Mouse (Mus musculus): ENCODE data around the gene Lmbr1l. TPM values are rescaled to one million over a fixed set of nuclear protein-coding genes. Genes with fewer than 3 reads are reported as not detected.

Lmbr1l gene
- polyA plus RNA-seq, 1 experiment from 2014 or later, result 22.5 TPM

- Histone ChIP-seq H3K4me1 (peaks cover 39% of the 10 kb centered on the region), H3K27me3 (no peaks in the 10 kb centered on the region), H3K4me3 (peak within 1 kb of the TSS; percentile 98), H3K27ac (peak within 1 kb of the TSS; percentile 99), H3K9ac (peak within 1 kb of the TSS; percentile 99), H3K4me2 (replicated peaks) (peak within 1 kb of the TSS; percentile 100), H3K36me3 (peaks cover 6% of the 10 kb centered on the region), H3K9me3 (no peaks in the 10 kb centered on the region)
- under 1% methylated on average over 52 of the region's 94 CpGs for WGBS
- ATAC-seq (ENCODE audit: low FRiP score, low read depth), result peak; percentile 52
These were observed 46.7 kb downstream of the Lmbr1l start, which contains the start of gene Kmt2d for GRCm38 (mm10) chr15:98871070-98871915. Kmt2d (minus strand) TSS chr15:98871204.

- H3K4me3 ChIP-seq, result peak overlapping the region; percentile 98
- peak overlapping the region; percentile 100 for H3K4me2 ChIP-seq (replicated peaks)
- WGBS, result under 1% methylated on average over 15 of the region's 16 CpGs
- H3K9ac ChIP-seq, result peak overlapping the region; percentile 99
- ATAC-seq (ENCODE audit: low FRiP score, low read depth), result no peak
- H3K4me1 ChIP-seq, result peaks cover 39% of the 10 kb centered on the region
- no peaks in the 10 kb centered on the region for H3K27me3 ChIP-seq
- H3K36me3 ChIP-seq, result peaks cover 15% of the 10 kb centered on the region
- no peaks in the 10 kb centered on the region for H3K9me3 ChIP-seq
- peak overlapping the region; percentile 99; the same call in 1 of the 2 replicates for H3K27ac ChIP-seq
These were observed 47.6 kb downstream of the Lmbr1l start for GRCm38 (mm10) chr15:98870179-98871069.

GRCm38 (mm10) chr15:98869342-98870178 lies 48.5 kb downstream of the Lmbr1l start:
- Histone ChIP-seq H3K4me2 (replicated peaks) (peak overlapping the region; percentile 100), H3K27me3 (no peaks in the 10 kb centered on the region), H3K36me3 (peaks cover 23% of the 10 kb centered on the region), H3K4me1 (peaks cover 39% of the 10 kb centered on the region), H3K9ac (peak overlapping the region; percentile 99), H3K9me3 (no peaks in the 10 kb centered on the region), H3K27ac (no peak overlapping the region; the same call in 1 of the 2 replicates), H3K4me3 (peak overlapping the region; percentile 98)
- no peak for ATAC-seq (ENCODE audit: low FRiP score, low read depth)
- 10% methylated on average over 8 of the region's 8 CpGs for WGBS

- peak overlapping the region; percentile 99 for H3K9ac ChIP-seq
- ATAC-seq (ENCODE audit: low FRiP score, low read depth), result no peak
- peak overlapping the region; percentile 100 for H3K4me2 ChIP-seq (replicated peaks)
- H3K9me3 ChIP-seq, result no peaks in the 10 kb centered on the region
- H3K36me3 ChIP-seq, result peaks cover 34% of the 10 kb centered on the region
- WGBS, result 31% methylated on average over 11 of the region's 11 CpGs
- H3K27me3 ChIP-seq, result no peaks in the 10 kb centered on the region
- peak overlapping the region; percentile 98 for H3K4me3 ChIP-seq
- H3K27ac ChIP-seq, result peak overlapping the region; percentile 52; the same call in 1 of the 2 replicates
- peaks cover 39% of the 10 kb centered on the region for H3K4me1 ChIP-seq
These were observed 49.5 kb downstream of the Lmbr1l start for GRCm38 (mm10) chr15:98868346-98869063.

- no peak for ATAC-seq (ENCODE audit: low FRiP score, low read depth)
- Histone ChIP-seq H3K4me3 (peak overlapping the region; percentile 98), H3K4me2 (replicated peaks) (peak overlapping the region; percentile 100), H3K9ac (peak overlapping the region; percentile 99), H3K9me3 (no peaks in the 10 kb centered on the region), H3K36me3 (peaks cover 46% of the 10 kb centered on the region), H3K4me1 (peaks cover 32% of the 10 kb centered on the region), H3K27ac (peak overlapping the region; percentile 52; the same call in 1 of the 2 replicates), H3K27me3 (no peaks in the 10 kb centered on the region)
- WGBS, result 71% methylated on average over 6 of the region's 6 CpGs
These were observed 50.7 kb downstream of the Lmbr1l start for GRCm38 (mm10) chr15:98867321-98867720.

DNA sequence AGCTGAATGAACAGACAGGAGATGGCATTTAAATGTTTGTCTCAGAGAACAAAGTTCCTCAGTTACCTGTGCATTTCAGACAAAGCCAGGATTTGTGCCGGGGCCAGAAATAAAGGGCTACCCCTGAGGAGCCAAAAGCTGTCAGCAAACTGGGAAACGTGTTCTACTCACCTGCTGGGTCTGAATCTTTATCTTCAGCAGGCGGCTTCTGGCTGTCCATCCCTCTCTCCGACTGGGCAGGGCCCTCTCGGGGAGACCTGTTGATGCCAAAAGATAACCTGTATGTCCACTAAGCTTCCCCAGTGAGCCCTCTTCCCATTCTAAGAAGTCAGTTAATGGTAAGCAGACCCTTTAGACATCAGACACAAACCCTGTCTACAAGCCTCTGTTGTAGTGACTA lies 51.5 kb downstream of the Lmbr1l start:
- WGBS, result 86% methylated on average over 5 of the region's 5 CpGs
- no peak overlapping the region for H3K4me3 ChIP-seq
- H3K27me3 ChIP-seq, result no peaks in the 10 kb centered on the region
- no peak for ATAC-seq (ENCODE audit: low FRiP score, low read depth)
- H3K9ac ChIP-seq, result no peak overlapping the region
- no peak overlapping the region for H3K4me2 ChIP-seq (replicated peaks)
- H3K9me3 ChIP-seq, result no peaks in the 10 kb centered on the region
- peaks cover 54% of the 10 kb centered on the region for H3K36me3 ChIP-seq
- no peak overlapping the region for H3K27ac ChIP-seq
- H3K4me1 ChIP-seq, result peaks cover 32% of the 10 kb centered on the region

DNA sequence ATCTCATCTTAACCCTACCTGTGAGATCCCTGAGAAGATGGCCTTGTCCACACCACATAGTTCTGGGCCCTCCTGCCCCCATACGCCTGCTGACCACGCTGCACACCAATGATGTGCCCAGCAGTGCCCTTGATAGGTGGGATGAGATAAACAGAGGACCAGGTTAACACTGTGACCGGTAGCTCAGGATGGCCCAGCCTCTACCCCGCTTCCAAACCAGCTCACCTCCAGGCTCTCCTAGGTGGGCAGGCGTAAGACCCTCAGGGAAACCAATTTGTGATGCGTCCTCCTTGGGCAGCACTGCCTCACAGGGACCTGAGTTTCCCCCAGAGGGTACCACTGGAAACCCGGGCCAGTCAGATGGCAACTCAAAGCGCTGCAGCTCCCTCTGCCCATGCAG lies 52.3 kb downstream of the Lmbr1l start:
- H3K36me3 ChIP-seq, result peaks cover 61% of the 10 kb centered on the region
- H3K27me3 ChIP-seq, result no peaks in the 10 kb centered on the region
- WGBS, result 95% methylated on average over 8 of the region's 8 CpGs
- no peak overlapping the region for H3K4me3 ChIP-seq
- no peak overlapping the region for H3K27ac ChIP-seq
- no peaks in the 10 kb centered on the region for H3K9me3 ChIP-seq
- no peak overlapping the region for H3K9ac ChIP-seq
- peaks cover 32% of the 10 kb centered on the region for H3K4me1 ChIP-seq
- no peak overlapping the region for H3K4me2 ChIP-seq (replicated peaks)
- ATAC-seq (ENCODE audit: low FRiP score, low read depth), result no peak

GRCm38 (mm10) chr15:98864951-98865350 lies 53.1 kb downstream of the Lmbr1l start:
- 97% methylated on average over 6 of the region's 6 CpGs for WGBS

GRCm38 (mm10) chr15:98863451-98863958 lies 54.5 kb downstream of the Lmbr1l start:
- Histone ChIP-seq H3K27me3 (no peaks in the 10 kb centered on the region), H3K4me2 (replicated peaks) (no peak overlapping the region), H3K9ac (no peak overlapping the region), H3K4me1 (peaks cover 15% of the 10 kb centered on the region), H3K4me3 (no peak overlapping the region), H3K36me3 (peaks cover 84% of the 10 kb centered on the region), H3K27ac (no peak overlapping the region), H3K9me3 (no peaks in the 10 kb centered on the region)
- WGBS, result 89% methylated on average over 12 of the region's 12 CpGs
- ATAC-seq (ENCODE audit: low FRiP score, low read depth), result no peak

More at GRCm38 (mm10) chr15:98864951-98865350, 53.1 kb downstream of the Lmbr1l start:
- no peak for ATAC-seq (ENCODE audit: low FRiP score, low read depth)
- Histone ChIP-seq H3K9ac (no peak overlapping the region), H3K36me3 (peaks cover 70% of the 10 kb centered on the region), H3K4me3 (no peak overlapping the region), H3K4me1 (peaks cover 30% of the 10 kb centered on the region), H3K9me3 (no peaks in the 10 kb centered on the region), H3K27ac (no peak overlapping the region), H3K4me2 (replicated peaks) (no peak overlapping the region), H3K27me3 (no peaks in the 10 kb centered on the region)

DNA sequence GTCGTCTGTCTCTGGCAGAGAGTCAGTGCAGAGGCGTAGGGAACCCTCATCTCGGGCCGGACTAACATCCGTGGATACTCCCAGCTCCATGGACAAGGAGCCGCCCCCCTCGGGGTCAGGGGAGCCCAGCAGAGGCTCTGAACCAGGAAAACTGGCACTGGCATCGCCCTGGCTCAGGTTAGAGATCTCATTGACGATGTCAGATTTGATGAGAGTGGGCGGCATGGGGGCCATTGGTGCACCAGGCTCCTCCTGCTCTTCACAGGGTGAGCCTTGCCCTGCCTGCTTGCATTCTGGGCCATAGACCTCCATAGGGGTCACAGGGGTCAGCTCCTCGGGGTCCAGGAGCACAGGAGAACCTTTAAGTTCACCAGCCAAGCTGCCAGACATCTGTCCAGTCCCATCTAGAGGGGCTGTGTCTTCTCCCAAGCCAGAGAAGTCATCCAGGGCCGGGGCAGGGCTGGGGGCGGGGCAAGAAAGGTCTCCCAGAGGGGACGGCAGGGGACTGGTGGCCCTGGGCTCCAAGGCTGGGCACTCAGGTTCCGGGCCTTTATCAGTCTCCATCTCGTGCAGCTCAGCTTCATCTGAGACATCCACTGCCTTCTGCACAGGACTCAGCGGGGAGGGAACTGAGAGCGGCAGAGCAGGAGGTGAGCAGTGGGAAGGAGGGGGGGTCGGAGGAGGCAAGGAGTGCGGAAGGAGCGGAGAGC lies 56.2 kb downstream of the Lmbr1l start:
- no peak overlapping the region for H3K4me2 ChIP-seq (replicated peaks)
- WGBS, result 87% methylated on average over 21 of the region's 21 CpGs

More for the DNA sequence above, 56.2 kb downstream of the Lmbr1l start:
- ATAC-seq (ENCODE audit: low FRiP score, low read depth), result no peak
- Histone ChIP-seq H3K9me3 (no peaks in the 10 kb centered on the region), H3K9ac (no peak overlapping the region), H3K4me3 (no peak overlapping the region), H3K27ac (no peak overlapping the region), H3K4me1 (no peaks in the 10 kb centered on the region), H3K27me3 (no peaks in the 10 kb centered on the region), H3K36me3 (peaks cover 100% of the 10 kb centered on the region)
